Mouse (Mus musculus): ENCODE results near the gene Fbxo40.

Gene Fbxo40

GRCm38 (mm10) chr16:36989999-36990625 lies at the start of gene Fbxo40:
Fbxo40 (minus strand) TSS chr16:36990467.
- DNase-seq (ENCODE audit: low spot score), result no peak

- DNase-seq (ENCODE audit: low spot score), result no peak
Measured at GRCm38 (mm10) chr16:37034751-37035150, 44.5 kb upstream of the Fbxo40 start.

GRCm38 (mm10) chr16:37031996-37032395 lies 41.7 kb upstream of the Fbxo40 start:
- DNase-seq (ENCODE audit: low spot score), result no peak

GRCm38 (mm10) chr16:37027581-37027980 lies 37.3 kb upstream of the Fbxo40 start:
- DNase-seq (ENCODE audit: low spot score), result peak; percentile 51

GRCm38 (mm10) chr16:37012336-37012735 lies 22.1 kb upstream of the Fbxo40 start:
- no peak for DNase-seq (ENCODE audit: low spot score)

GRCm38 (mm10) chr16:37011922-37012289 lies 21.6 kb upstream of the Fbxo40 start:
- DNase-seq (ENCODE audit: low spot score), result no peak

- DNase-seq (ENCODE audit: low spot score), result peak; percentile 98
Measured at GRCm38 (mm10) chr16:37011061-37011921, 21.0 kb upstream of the Fbxo40 start, which contains the start of gene Polq. Polq (plus strand) TSS chr16:37011786.

- peak; percentile 89 for DNase-seq (ENCODE audit: low spot score)
Measured at GRCm38 (mm10) chr16:37010370-37010769, 20.1 kb upstream of the Fbxo40 start.

- DNase-seq (ENCODE audit: low spot score), result no peak
Measured at GRCm38 (mm10) chr16:37009262-37009661, 19.0 kb upstream of the Fbxo40 start.

- no peak for DNase-seq (ENCODE audit: low spot score)
Measured at GRCm38 (mm10) chr16:36999366-36999972, 9.2 kb upstream of the Fbxo40 start.

GRCm38 (mm10) chr16:36997650-36998049 lies 7.4 kb upstream of the Fbxo40 start:
- no peak for DNase-seq (ENCODE audit: low spot score)

- DNase-seq (ENCODE audit: low spot score), result no peak
Measured at GRCm38 (mm10) chr16:36989493-36989892, 774 bp downstream of the Fbxo40 start.

GRCm38 (mm10) chr16:36988066-36988465 lies 2.2 kb downstream of the Fbxo40 start:
- no peak for DNase-seq (ENCODE audit: low spot score)

- no peak for DNase-seq (ENCODE audit: low spot score)
Measured at GRCm38 (mm10) chr16:36987399-36987798, 2.9 kb downstream of the Fbxo40 start.

- DNase-seq (ENCODE audit: low spot score), result no peak
Measured at GRCm38 (mm10) chr16:36985636-36986042, 4.6 kb downstream of the Fbxo40 start.

GRCm38 (mm10) chr16:36983796-36984195 lies 6.5 kb downstream of the Fbxo40 start:
- DNase-seq (ENCODE audit: low spot score), result no peak

- DNase-seq (ENCODE audit: low spot score), result no peak
Measured at GRCm38 (mm10) chr16:36979127-36979526, 11.1 kb downstream of the Fbxo40 start.

- no peak for DNase-seq (ENCODE audit: low spot score)
Measured at GRCm38 (mm10) chr16:36963415-36963814, 26.9 kb downstream of the Fbxo40 start.

GRCm38 (mm10) chr16:36955106-36955505 lies 35.2 kb downstream of the Fbxo40 start:
- no peak for DNase-seq (ENCODE audit: low spot score)

- no peak for DNase-seq (ENCODE audit: low spot score)
Measured at GRCm38 (mm10) chr16:36951029-36951428, 39.2 kb downstream of the Fbxo40 start.

- DNase-seq (ENCODE audit: low spot score), result no peak
Measured at GRCm38 (mm10) chr16:36949614-36950336, 40.5 kb downstream of the Fbxo40 start.

GRCm38 (mm10) chr16:36947646-36948197 lies 42.5 kb downstream of the Fbxo40 start:
- DNase-seq (ENCODE audit: low spot score), result no peak

Data from adipocyte (in vitro differentiated cells).